Mouse (Mus musculus) MEL (cell line): ENCODE measurements around the gene Slc5a2. TPM values are rescaled to one million over a fixed set of nuclear protein-coding genes. Genes with fewer than 3 reads are reported as not detected.

Experiments used
- DNase-seq: peaks from one replicate; pipeline ENCODE4 v3.0.0; 2011; ENCODE audit warnings: low read depth, low spot score
- H3K27ac ChIP-seq: 2 replicates; pipeline ENCODE4 v1.5.1; 2012; ENCODE audit warnings: low read depth, mild to moderate bottlenecking, control low read depth, low read length, moderate library complexity; ENCODE audit not compliant: control insufficient read depth
- H3K27me3 ChIP-seq, 2 experiments: fragments of 150-350 bp in 1 of 2; sonication (generic) in 1 of 2; 2 replicates each; pipeline ENCODE4 v1.6.1; 2012; ENCODE audit warnings: low read length in 2 of 2, mild to moderate bottlenecking in 2 of 2, improper control_type of control experiment in 1 of 2, moderate library complexity in 1 of 2; ENCODE audit not compliant: insufficient read depth in 2 of 2, control insufficient read depth in 1 of 2
- H3K36me3 ChIP-seq, 2 experiments: 2 replicates each; pipeline ENCODE4 v1.6.1; 2012 to 2014; ENCODE audit warnings: low read length in 2 of 2, improper control_type of control experiment in 1 of 2, inconsistent platforms in 1 of 2, mild to moderate bottlenecking in 1 of 2; ENCODE audit not compliant: insufficient read depth in 2 of 2, control insufficient read depth in 1 of 2
- H3K4me1 ChIP-seq, 2 experiments: fragments of 150-350 bp in 1 of 2; sonication (generic) in 1 of 2; 2 replicates each; pipeline ENCODE4 v1.6.1; 2012; ENCODE audit warnings: low read length in 2 of 2, improper control_type of control experiment in 1 of 2, mild to moderate bottlenecking in 1 of 2; ENCODE audit not compliant: insufficient read depth in 2 of 2, control insufficient read depth in 1 of 2
- H3K4me3 ChIP-seq, 2 experiments: fragments of 150-350 bp in 1 of 2; sonication (generic) in 1 of 2; 2 replicates each; pipeline ENCODE4 v1.5.1; 2012; ENCODE audit warnings: low read depth in 2 of 2, low read length in 2 of 2, mild to moderate bottlenecking in 2 of 2, moderate library complexity in 2 of 2, control low read depth in 1 of 2, improper control_type of control experiment in 1 of 2; ENCODE audit not compliant: control insufficient read depth in 1 of 2, insufficient read depth in 1 of 2
- H3K79me2 ChIP-seq: 2 replicates; pipeline ENCODE4 v1.6.1; 2012; ENCODE audit warnings: mild to moderate bottlenecking, low read length, moderate library complexity; ENCODE audit not compliant: control insufficient read depth, poor library complexity, insufficient read depth
- H3K9ac ChIP-seq: 2 replicates; pipeline ENCODE4 v1.6.1; 2012; ENCODE audit warnings: low read depth, mild to moderate bottlenecking, control low read depth, low read length, moderate library complexity; ENCODE audit not compliant: control insufficient read depth, poor library complexity, severe bottlenecking
- H3K9me3 ChIP-seq: fragments of 150-350 bp; sonication (generic); replicated peaks from 2 replicates; pipeline ENCODE4 v1.6.1; 2012; ENCODE audit warnings: mild to moderate bottlenecking, low read length, improper control_type of control experiment, moderate library complexity; ENCODE audit not compliant: insufficient read depth
- CHD2 ChIP-seq: IDR thresholded peaks from 2 replicates; pipeline ENCODE4 v1.6.1; 2011; ENCODE audit warnings: low read length, improper control_type of control experiment
- E2F4 ChIP-seq: IDR thresholded peaks from 2 replicates; pipeline ENCODE4 v1.6.1; 2011; ENCODE audit warnings: low read depth, low read length, improper control_type of control experiment, borderline replicate concordance
- GABPA ChIP-seq: IDR thresholded peaks from 2 replicates; pipeline ENCODE4 v1.6.1; 2012; ENCODE audit warnings: low read depth, mild to moderate bottlenecking, inconsistent platforms, low read length, improper control_type of control experiment, moderate library complexity
- GATA1 ChIP-seq: IDR thresholded peaks from 2 replicates; pipeline ENCODE4 v1.6.1; 2011; ENCODE audit warnings: low read depth, low read length, improper control_type of control experiment
- HCFC1 ChIP-seq: IDR thresholded peaks from 2 replicates; pipeline ENCODE4 v1.6.1; 2012; ENCODE audit warnings: low read depth, mild to moderate bottlenecking, inconsistent platforms, low read length, improper control_type of control experiment, moderate library complexity
- MAX ChIP-seq: IDR thresholded peaks from 2 replicates; pipeline ENCODE4 v1.6.1; 2011; ENCODE audit warnings: low read length, improper control_type of control experiment
- MAZ ChIP-seq: IDR thresholded peaks from 2 replicates; pipeline ENCODE4 v1.6.1; 2012; ENCODE audit warnings: low read depth, mild to moderate bottlenecking, inconsistent platforms, low read length, improper control_type of control experiment
- MEF2A ChIP-seq: IDR thresholded peaks from 2 replicates; pipeline ENCODE4 v1.6.1; 2014; ENCODE audit warnings: low read depth, mild to moderate bottlenecking, inconsistent platforms, low read length, improper control_type of control experiment; ENCODE audit not compliant: poor library complexity, insufficient replicate concordance, severe bottlenecking; ENCODE audit errors: extremely low read depth
- POLR2AphosphoS5 ChIP-seq: IDR thresholded peaks from 2 replicates; pipeline ENCODE4 v1.6.1; 2012; ENCODE audit warnings: low read depth, borderline replicate concordance, mild to moderate bottlenecking, inconsistent platforms, low read length, moderate library complexity, mixed read lengths
- RAD21 ChIP-seq: IDR thresholded peaks from 2 replicates; pipeline ENCODE4 v1.6.1; 2011; ENCODE audit warnings: mild to moderate bottlenecking, low read depth, low read length, improper control_type of control experiment
- RCOR1 ChIP-seq: IDR thresholded peaks from 2 replicates; pipeline ENCODE4 v1.6.1; 2012; ENCODE audit warnings: low read depth, mild to moderate bottlenecking, inconsistent platforms, low read length, improper control_type of control experiment
- TAL1 ChIP-seq: IDR thresholded peaks from 2 replicates; pipeline ENCODE4 v1.6.1; 2012; ENCODE audit warnings: mild to moderate bottlenecking, inconsistent platforms, low read length, moderate library complexity, mixed read lengths
- TCF12 ChIP-seq: IDR thresholded peaks from 2 replicates; pipeline ENCODE4 v1.6.1; 2014; ENCODE audit warnings: low read depth, mild to moderate bottlenecking, inconsistent platforms, low read length, improper control_type of control experiment, moderate library complexity
- USF1 ChIP-seq: IDR thresholded peaks from 2 replicates; pipeline ENCODE4 v1.6.1; 2014; ENCODE audit warnings: low read depth, mild to moderate bottlenecking, inconsistent platforms, low read length, improper control_type of control experiment, moderate library complexity
- USF2 ChIP-seq, 2 experiments: IDR thresholded peaks; 2 replicates each; pipeline ENCODE4 v1.6.1; 2011 to 2012; ENCODE audit warnings: improper control_type of control experiment in 2 of 2, low read length in 2 of 2, borderline replicate concordance in 1 of 2, inconsistent platforms in 1 of 2, low read depth in 1 of 2, mild to moderate bottlenecking in 1 of 2; ENCODE audit not compliant: insufficient read depth in 1 of 2
- ZKSCAN1 ChIP-seq: IDR thresholded peaks from 2 replicates; pipeline ENCODE4 v1.6.1; 2012; ENCODE audit warnings: low read depth, mild to moderate bottlenecking, inconsistent platforms, low read length, improper control_type of control experiment, moderate library complexity
- polyA plus RNA-seq, 2 experiments: library from polyadenylated mRNA; stranded (reverse) in 1 of 2; unstranded in 1 of 2; fragments of >175 nt in 1 of 2; fragments of >200 nt in 1 of 2; gene quantifications; 2 replicates each; pipeline versions ENCODE4 v1.2.1 to v1.2.4; 2012; ENCODE audit warnings: low replicate concordance in 2 of 2, low read depth in 1 of 2; ENCODE audit not compliant: insufficient read length in 2 of 2, insufficient read depth in 1 of 2, missing spikeins in 1 of 2
- total RNA-seq: library from RNA; depleted of rRNA; stranded (reverse); fragments of 300-350 nt; gene quantifications from 2 replicates; pipeline ENCODE4 v1.2.3, GENCODE M21; 2012

The Slc5a2 gene
- total and polyA plus RNA-seq, 3 experiments = 0.25 to 0.58 TPM; not detected in 1

DNA sequence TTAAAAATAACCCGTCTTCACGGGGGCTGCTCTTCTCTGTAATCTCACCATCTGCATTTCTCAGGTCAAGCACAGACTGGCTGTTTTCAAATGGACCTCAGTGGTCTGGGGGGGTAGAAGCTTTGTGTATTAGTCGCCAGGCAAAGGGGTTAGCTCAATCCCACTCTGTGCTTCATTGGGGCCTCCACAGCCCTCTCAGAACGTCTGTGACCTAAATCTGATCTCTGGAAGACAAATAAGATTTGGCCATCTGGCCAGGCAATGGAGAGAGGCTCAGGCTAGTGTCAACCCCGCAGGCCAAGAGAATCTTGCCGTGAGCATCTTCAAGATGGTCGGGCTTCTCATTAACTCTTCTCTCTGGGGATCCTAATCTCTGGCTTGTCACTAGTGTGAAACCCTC lies 49.0 kb downstream of the Slc5a2 start:
- Histone ChIP-seq H3K4me3 (no peak overlapping the region), H3K27ac (no peak overlapping the region), H3K36me3 (peaks cover 0 to 9% of the 10 kb centered on the region in 2 experiments; a peak in 2 of 4 replicates), H3K79me2 (no peaks in the 10 kb centered on the region), H3K9me3 (no peaks in the 10 kb centered on the region), H3K27me3 (peaks cover 0 to 2% of the 10 kb centered on the region in 2 experiments; a peak in 2 of 4 replicates), H3K4me1 (peaks cover 0 to 10% of the 10 kb centered on the region in 2 experiments; a peak in 3 of 4 replicates), H3K9ac (no peak overlapping the region)
- DNase-seq = no peak
- no peak for TF ChIP-seq GABPA
- no peak for TF ChIP-seq TAL1
- no peak for TF ChIP-seq RAD21

DNA sequence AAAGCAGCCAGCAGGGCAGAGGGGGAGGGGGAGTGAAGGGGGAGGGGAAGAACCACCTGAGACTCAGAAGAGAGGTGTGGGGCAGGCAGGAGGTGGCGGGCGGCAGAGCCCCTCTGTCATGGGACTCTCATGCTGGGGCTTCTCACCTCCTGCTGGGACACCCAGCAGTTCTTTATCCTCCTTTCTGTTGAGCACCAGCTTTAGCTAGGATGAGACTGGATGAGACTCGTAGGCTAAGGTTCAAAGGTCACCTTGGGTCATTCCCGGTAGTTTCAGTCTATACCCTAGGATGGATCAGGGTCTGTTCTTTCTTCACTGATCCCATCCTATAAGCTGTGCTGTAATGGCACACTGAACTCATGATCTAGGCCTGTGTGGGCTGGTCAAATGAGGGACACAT lies 51.6 kb downstream of the Slc5a2 start:
- H3K27me3 ChIP-seq = peaks cover 0 to 2% of the 10 kb centered on the region in 2 experiments; a peak in 2 of 4 replicates
- H3K27ac ChIP-seq = no peak overlapping the region
- TF ChIP-seq RCOR1 (no peak), USF2 (IDR thresholded peaks at IDR 0.05; ENCODE audit: borderline replicate concordance in 1 of 2, insufficient read depth in 1 of 2, low read depth in 1 of 2, low read length in 2 of 2) (no peak), E2F4 (no peak), GATA1 (no peak), MAX (no peak), MEF2A (no peak), CHD2 (no peak), RAD21 (no peak), POLR2AphosphoS5 (no peak), HCFC1 (no peak), TCF12 (no peak), ZKSCAN1 (no peak), MAZ (no peak), USF1 (no peak)
- H3K9ac ChIP-seq = no peak overlapping the region
- no peak overlapping the region for H3K4me3 ChIP-seq
- H3K36me3 ChIP-seq = peaks cover 0 to 3% of the 10 kb centered on the region in 2 experiments; a peak in 2 of 4 replicates
- H3K79me2 ChIP-seq = no peaks in the 10 kb centered on the region
- peaks cover 8 to 15% of the 10 kb centered on the region in 2 experiments for H3K4me1 ChIP-seq
- H3K9me3 ChIP-seq = no peaks in the 10 kb centered on the region
- DNase-seq = no peak
